Mouse (Mus musculus): ENCODE measurements at regions not wholly inside any gene's neighbourhood (a gene's known extent, or its start where the extent isn't known, plus 50 kb on each side); places are given as distances from the start of the nearest gene placed in this dataset.

DNA sequence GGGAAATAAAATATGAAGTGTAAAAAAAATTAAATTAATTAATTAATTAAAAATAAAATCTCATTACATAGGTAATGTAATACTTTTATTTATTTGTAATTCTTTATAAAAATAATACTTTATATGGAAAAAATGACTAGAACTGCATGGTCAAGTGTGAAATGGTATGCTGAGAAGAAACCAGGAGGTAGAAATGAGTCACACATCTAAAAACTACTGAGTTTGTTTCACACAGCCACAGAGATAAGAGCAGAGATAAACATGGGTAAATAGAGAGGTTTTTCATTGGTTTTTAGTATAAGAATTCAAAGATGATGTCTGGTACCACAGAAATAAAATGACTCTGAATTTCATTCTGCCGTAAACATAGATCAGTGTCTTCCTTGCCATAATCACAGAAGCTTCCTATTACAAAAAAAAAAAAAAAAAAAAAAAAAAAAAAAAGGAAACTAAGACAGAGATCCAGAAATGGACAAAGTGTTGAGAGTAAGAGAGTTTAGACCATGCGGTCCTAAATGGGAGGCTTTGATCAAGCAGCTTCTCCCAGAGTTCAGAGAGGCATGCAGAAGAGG is 1190.5 kb upstream of the Zeb2 start:
- no peak for TF ChIP-seq CTCF (IDR thresholded peaks at IDR 0.05; ENCODE audit: control insufficient read depth, insufficient read depth, low read length)
- no peak for TF ChIP-seq POLR2A (IDR thresholded peaks at IDR 0.05; ENCODE audit: borderline replicate concordance, control insufficient read depth, low read depth, low read length)
